29 mouse cellular contexts compared by ENCODE assay signal in the genomic region with DNA sequence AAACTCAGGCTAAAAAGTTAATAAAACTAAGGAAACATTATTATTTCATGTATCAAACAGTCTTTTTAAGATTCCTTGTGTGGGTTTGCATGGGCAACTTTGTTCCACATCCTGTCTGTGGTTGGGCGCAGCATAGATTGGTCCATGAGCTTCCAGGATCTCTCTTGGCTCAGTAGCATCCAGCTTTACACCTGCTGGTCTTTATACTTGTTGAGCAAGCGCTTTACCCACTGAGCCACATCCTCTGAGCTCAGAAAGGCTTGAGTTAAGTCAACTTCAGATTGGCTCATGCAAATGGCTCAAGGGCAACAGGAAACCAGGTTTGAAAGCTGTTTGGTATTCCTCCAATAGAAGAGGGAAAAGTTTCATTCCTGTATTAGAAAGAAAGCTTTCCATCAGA. TPM values are rescaled to one million over a fixed set of nuclear protein-coding genes. Genes with fewer than 3 reads are reported as not detected.
DNase-seq lines count a peak whose midpoint lies in the region; ATAC-seq and TF ChIP-seq lines count a peak whose summit lies in the region.
"Had no signal": no experiment of that assay in that cellular context is flagged by ENCODE, and none has a peak within 500 bp of the region (broad histone marks: within the 10 kb centered on the region; RNA-seq: fewer than 3 reads in every experiment).

No protein-coding gene starts in this region.

- no peak overlapping the region for H3K4me3 ChIP-seq in thymus, adult 2 months (ENCODE audit: control insufficient read depth, insufficient read depth, low read length)
- no peak overlapping the region for H3K4me3 ChIP-seq in neural tube, embryonic 15.5 days (replicated peaks)
- H3K4me3 ChIP-seq: embryonic facial prominence, embryonic 10.5 days; embryonic facial prominence, embryonic 13.5 days; erythroblast, embryonic 14.5 days; forebrain, embryonic 12.5 days; heart, embryonic 12.5 days; heart, embryonic 15.5 days; hindbrain, embryonic 10.5 days; hindbrain, embryonic 13.5 days had no signal

- 22% methylated on average over 2 of the region's 2 CpGs for WGBS in thymus, adult 2 months
- WGBS in neural tube, embryonic 15.5 days, result 92% methylated on average over 2 of the region's 2 CpGs

- no peak for TF ChIP-seq POLR2A in thymus, adult 2 months (IDR thresholded peaks at IDR 0.05; ENCODE audit: control insufficient read depth, extremely low read depth, insufficient read depth, low read length, poor library complexity)

- H3K4me2 ChIP-seq in neural tube, embryonic 15.5 days, result no peak overlapping the region
- H3K4me2 ChIP-seq: embryonic facial prominence, embryonic 13.5 days; forebrain, embryonic 12.5 days; heart, embryonic 12.5 days; heart, embryonic 15.5 days; hindbrain, embryonic 13.5 days had no signal

- TF ChIP-seq CTCF in thymus, adult 2 months (IDR thresholded peaks at IDR 0.05; ENCODE audit: borderline replicate concordance, control insufficient read depth, extremely low read depth, insufficient read depth, low read length, poor library complexity), result no peak

- DNase-seq in thymus, postnatal 25 days, result peak; percentile 6
- DNase-seq in thymus, adult 2 months, result no peak
- DNase-seq in induced T-regulatory cell, adult 2 months (ENCODE audit: low read depth), result peak; percentile 33
- peak; percentile 44 for DNase-seq in naive thymus-derived CD4-positive, alpha-beta T cell, adult 2 months (ENCODE audit: low read depth)
- no peak for DNase-seq in kidney, postnatal 14 days
- no peak for DNase-seq in kidney, postnatal 10 days
- DNase-seq: adrenal gland, adult 2 months; adrenal gland, postnatal 25 days; cerebellum, adult 11-12 months; cerebellum, adult 8-10 months; cerebellum, postnatal 36 days; embryo, embryonic 11 days; gastrocnemius, postnatal 10 days; heart, adult 18-20 months; heart, postnatal 10 days; heart, postnatal 36 days had no signal

- H3K4me1 ChIP-seq in thymus, adult 2 months (replicated peaks; ENCODE audit: control insufficient read depth, insufficient read depth, low read length), result peaks cover 12% of the 10 kb centered on the region
- H3K4me1 ChIP-seq in neural tube, embryonic 15.5 days, result peaks cover 22% of the 10 kb centered on the region

- no peaks in the 10 kb centered on the region for H3K27me3 ChIP-seq in thymus, adult 2 months (ENCODE audit: control insufficient read depth, insufficient read depth, low read length)
- 0 out of 2 replicates have a peak, but pooled peaks cover 4% of the 10 kb centered on the region for H3K27me3 ChIP-seq in neural tube, embryonic 15.5 days (replicated peaks)
- H3K27me3 ChIP-seq: embryonic facial prominence, embryonic 13.5 days; heart, embryonic 12.5 days; heart, embryonic 15.5 days had no signal

- H3K27ac ChIP-seq in thymus, adult 2 months (ENCODE audit: control insufficient read depth, insufficient read depth, low read length), result no peak overlapping the region
- no peak overlapping the region for H3K27ac ChIP-seq in neural tube, embryonic 15.5 days (replicated peaks)
- H3K27ac ChIP-seq: embryonic facial prominence, embryonic 10.5 days; embryonic facial prominence, embryonic 13.5 days; forebrain, embryonic 12.5 days; heart, embryonic 15.5 days; hindbrain, embryonic 10.5 days; hindbrain, embryonic 13.5 days had no signal

- no peaks in the 10 kb centered on the region for H3K36me3 ChIP-seq in thymus, adult 2 months (ENCODE audit: control insufficient read depth, insufficient read depth, low read length)
- H3K36me3 ChIP-seq in neural tube, embryonic 15.5 days, result no peaks in the 10 kb centered on the region
- H3K36me3 ChIP-seq: embryonic facial prominence, embryonic 10.5 days; embryonic facial prominence, embryonic 13.5 days; forebrain, embryonic 12.5 days; heart, embryonic 12.5 days; heart, embryonic 15.5 days; hindbrain, embryonic 10.5 days; hindbrain, embryonic 13.5 days had no signal

- ATAC-seq in CD4-positive, CD25-positive, alpha-beta regulatory T cell, adult 4 months, result peak; percentile 49
- ATAC-seq in neural tube, embryonic 15.5 days (ENCODE audit: low FRiP score), result no peak
- ATAC-seq: forebrain, embryonic 16.5 days; hindbrain, embryonic 16.5 days; intestine, postnatal 0 days had no signal

- no peaks in the 10 kb centered on the region for H3K9me3 ChIP-seq in neural tube, embryonic 15.5 days (replicated peaks)
- H3K9me3 ChIP-seq: embryonic facial prominence, embryonic 10.5 days; embryonic facial prominence, embryonic 13.5 days; forebrain, embryonic 12.5 days; heart, embryonic 12.5 days; heart, embryonic 15.5 days; hindbrain, embryonic 10.5 days; hindbrain, embryonic 13.5 days had no signal

- H3K9ac ChIP-seq in neural tube, embryonic 15.5 days (replicated peaks), result no peak overlapping the region
- H3K9ac ChIP-seq: embryonic facial prominence, embryonic 13.5 days; forebrain, embryonic 12.5 days; heart, embryonic 12.5 days; heart, embryonic 15.5 days; hindbrain, embryonic 13.5 days had no signal

RNA-seq across cellular contexts. Expression of a gene that starts 3.1 kb away (rescaled TPM):
- polyA plus RNA-seq in thymus, adult 2 months (2012; rRNA removed), result 7.4 and 8.4 TPM in 2 replicates
- 10 to 100 TPM; 13.3 to 16.9 TPM for polyA plus RNA-seq in CD4-positive, CD25-positive, alpha-beta regulatory T cell, adult 4 months (2017; shearing (Covaris generic))
- polyA plus RNA-seq in neural tube, embryonic 15.5 days (2015; fragmentation: Nextera tagmentation; extraction: Ambion mirVana), result 73.5 and 85.4 TPM in 2 replicates

Comparison
In these comparisons a context has a peak if more than half of its experiments do, and no peak if none do; other contexts are left out.
1. DNase-seq: peak in thymus, postnatal 25 days (single experiment), induced T-regulatory cell, adult 2 months (single experiment) and naive thymus-derived CD4-positive, alpha-beta T cell, adult 2 months (single experiment); none in thymus, adult 2 months (single experiment), kidney, postnatal 14 days (single experiment) and kidney, postnatal 10 days (single experiment).